Mouse (Mus musculus) heart, postnatal 0 days (tissue): Measurements from ENCODE around the gene Lipt2. TPM values are rescaled to one million over a fixed set of nuclear protein-coding genes. Genes with fewer than 3 reads are reported as not detected.

Experiments
- ATAC-seq: fragments of 200-750 bp; cut with Nextera tagmentation; 2 replicates; pipeline ENCODE4 v1.8.0; 2017; ENCODE audit warnings: low read depth, moderate number of reproducible peaks, moderate library complexity; ENCODE audit not compliant: insufficient read depth
- DNase-seq: peaks from one replicate; pipeline ENCODE4 v3.0.0-alpha.2; 2016; ENCODE audit warnings: low spot score
- H3K27ac ChIP-seq: fragments of 300-500 bp; sonication (generic); 2 replicates; pipeline ENCODE4 v1.5.1; 2014; ENCODE audit warnings: low read depth, mild to moderate bottlenecking
- H3K27me3 ChIP-seq: fragments of 300-500 bp; sonication (generic); 2 replicates; pipeline ENCODE4 v1.6.1; 2014; ENCODE audit warnings: low read length, mixed read lengths; ENCODE audit not compliant: control insufficient read depth, insufficient read depth
- H3K36me3 ChIP-seq: fragments of 300-500 bp; sonication (generic); replicated peaks from 2 replicates; pipeline ENCODE4 v1.6.1; 2014; ENCODE audit warnings: low read length, mixed read lengths; ENCODE audit not compliant: control insufficient read depth, insufficient read depth
- H3K4me1 ChIP-seq: fragments of 300-500 bp; sonication (generic); 2 replicates; pipeline ENCODE4 v1.6.1; 2014; ENCODE audit warnings: antibody characterized with exemption; ENCODE audit not compliant: control insufficient read depth, insufficient read depth
- H3K4me2 ChIP-seq: fragments of 300-500 bp; sonication (generic); 2 replicates; pipeline ENCODE4 v1.6.1; 2014; ENCODE audit warnings: low read depth, mild to moderate bottlenecking, low read length, moderate library complexity
- H3K4me3 ChIP-seq: fragments of 300-500 bp; sonication (generic); 2 replicates; pipeline ENCODE4 v1.5.1; 2014; ENCODE audit warnings: low read depth, low read length
- H3K9ac ChIP-seq: fragments of 300-500 bp; sonication (generic); replicated peaks from 2 replicates; pipeline ENCODE4 v1.6.1; 2014; ENCODE audit warnings: low read depth, low read length, mixed read lengths
- H3K9me3 ChIP-seq: fragments of 300-500 bp; sonication (generic); replicated peaks from 2 replicates; pipeline ENCODE4 v1.6.1; 2016; ENCODE audit warnings: low read length; ENCODE audit not compliant: control insufficient read depth
- CTCF ChIP-seq: IDR thresholded peaks from 2 replicates; pipeline ENCODE4 v1.5.1; 2016; ENCODE audit warnings: antibody characterized with exemption, control low read depth, low read depth
- EP300 ChIP-seq: IDR thresholded peaks from 2 replicates; pipeline ENCODE4 v1.6.1; 2016; ENCODE audit warnings: antibody characterized with exemption, low read depth
- WGBS: fragments of 180-500 bp; shearing (Covaris S2); extraction: QIAGEN DNeasy Blood & Tissue Kit; methylation state at CpG from one replicate; pipeline ENCODE4 v1.1.7; 2014; 5-methylcytosine and 5-hydroxymethylcytosine counted together
- polyA plus RNA-seq: library from polyadenylated mRNA; unstranded; fragments of >200 nt; fragmentation: Nextera tagmentation; extraction: Ambion mirVana; gene quantifications from 2 replicates; pipeline ENCODE4 v1.2.1, GENCODE M21; 2015
- total RNA-seq: library from RNA; depleted of rRNA; stranded (reverse); fragments of >200 nt; gene quantifications from 2 replicates; pipeline ENCODE4 v1.2.3, GENCODE M21; 2014; ENCODE audit warnings: low replicate concordance

Lipt2 gene
- total and polyA plus RNA-seq, 2 experiments from 2014 or later, result 10.4 to 13.3 TPM

DNA sequence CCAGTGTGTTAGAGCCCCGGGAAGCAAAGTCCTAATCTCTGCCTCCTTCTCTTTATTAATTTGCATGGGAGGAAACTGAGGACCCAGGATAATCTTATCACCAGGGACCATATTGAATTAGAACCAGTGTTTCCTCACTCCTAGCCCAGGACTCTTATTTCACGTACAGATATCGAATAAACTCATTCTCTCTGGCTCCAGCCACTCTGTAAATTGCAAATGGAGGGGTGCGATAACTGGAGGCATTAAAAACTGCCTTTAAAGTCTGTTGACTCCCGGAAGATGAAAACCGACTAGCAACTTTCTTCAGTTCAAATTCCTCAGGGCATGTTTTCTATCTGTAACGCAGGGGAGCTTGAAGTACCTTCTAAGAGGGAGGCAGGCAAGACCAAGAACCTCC, 20.3 kb downstream of the Lipt2 start:
- Histone ChIP-seq H3K9ac (no peak overlapping the region), H3K4me2 (peak overlapping the region; percentile 70), H3K27ac (no peak overlapping the region), H3K36me3 (no peaks in the 10 kb centered on the region), H3K9me3 (no peaks in the 10 kb centered on the region), H3K4me1 (peaks cover 10% of the 10 kb centered on the region), H3K4me3 (peak overlapping the region; percentile 50), H3K27me3 (peaks cover 35% of the 10 kb centered on the region)
- DNase-seq (no peak), ATAC-seq (no peak)
- TF ChIP-seq EP300 (no peak), CTCF (no peak)
- 50% methylated on average over 7 of the region's 7 CpGs for WGBS

DNA sequence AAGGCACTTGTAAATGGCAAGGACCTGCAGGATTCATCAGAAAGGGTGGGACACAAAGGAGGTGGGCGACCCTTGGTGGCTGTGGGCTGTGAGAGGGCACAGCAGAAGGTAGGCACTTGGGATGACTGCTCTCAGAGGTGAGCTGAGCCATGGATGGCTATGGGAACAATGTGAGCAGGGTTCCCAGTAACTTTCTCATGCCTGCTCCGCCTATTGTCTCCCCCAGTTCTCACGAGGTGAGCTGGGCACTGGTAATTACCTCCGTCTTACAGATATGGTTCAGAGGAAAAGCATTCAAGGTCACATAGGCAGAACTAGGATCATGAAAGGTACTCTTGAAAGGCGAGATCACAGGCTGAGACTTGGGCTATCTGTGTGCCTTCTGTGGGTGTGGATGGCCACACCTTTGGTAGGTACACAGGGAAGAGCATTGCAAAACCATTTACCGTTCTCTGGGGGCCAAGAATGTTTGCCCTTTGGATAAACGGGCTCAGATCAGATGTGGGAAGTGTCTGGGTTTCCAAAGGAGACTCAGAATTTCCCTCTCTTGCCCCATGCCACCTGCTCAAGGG, 20.8 kb downstream of the Lipt2 start:
- TF ChIP-seq CTCF, result no peak
- TF ChIP-seq EP300, result no peak

DNA sequence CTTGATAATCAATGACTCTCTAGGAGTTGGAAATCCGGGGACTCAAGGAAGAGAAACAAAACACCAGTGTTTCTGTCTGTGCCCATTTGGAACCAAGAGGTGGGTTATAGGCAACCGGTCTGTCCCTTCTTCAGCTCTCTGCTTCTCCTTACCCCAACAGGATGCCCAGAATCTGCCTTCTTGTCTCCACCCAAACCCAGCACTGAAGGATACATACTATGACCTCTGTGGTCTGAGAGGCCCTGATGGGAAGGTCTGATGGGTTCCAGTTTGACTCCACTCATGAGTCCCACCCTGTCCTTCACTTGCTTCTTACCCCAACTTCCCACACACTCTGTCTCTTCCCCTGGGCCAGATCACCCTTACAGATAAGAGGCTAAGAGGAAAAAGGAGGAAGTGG, 22.1 kb downstream of the Lipt2 start:
- Histone ChIP-seq H3K27me3 (peaks cover 30% of the 10 kb centered on the region), H3K9ac (no peak overlapping the region), H3K36me3 (no peaks in the 10 kb centered on the region), H3K9me3 (no peaks in the 10 kb centered on the region), H3K4me1 (peaks cover 10% of the 10 kb centered on the region), H3K27ac (no peak overlapping the region), H3K4me2 (no peak overlapping the region), H3K4me3 (no peak overlapping the region)
- DNase-seq (no peak), ATAC-seq (no peak)
- TF ChIP-seq EP300 (no peak), CTCF (no peak)
- 74% methylated on average over 2 of the region's 2 CpGs for WGBS

More for the DNA sequence above, 20.8 kb downstream of the Lipt2 start:
- no peaks in the 10 kb centered on the region for H3K36me3 ChIP-seq
- WGBS, result 61% methylated on average over 7 of the region's 7 CpGs
- no peaks in the 10 kb centered on the region for H3K9me3 ChIP-seq
- peaks cover 10% of the 10 kb centered on the region for H3K4me1 ChIP-seq
- ATAC-seq (no peak), DNase-seq (no peak)
- H3K9ac ChIP-seq, result no peak overlapping the region
- H3K4me2 ChIP-seq, result peak overlapping the region; percentile 70; the same call in 1 of the 2 replicates
- H3K4me3 ChIP-seq, result no peak overlapping the region
- H3K27me3 ChIP-seq, result peaks cover 35% of the 10 kb centered on the region
- H3K27ac ChIP-seq, result no peak overlapping the region

DNA sequence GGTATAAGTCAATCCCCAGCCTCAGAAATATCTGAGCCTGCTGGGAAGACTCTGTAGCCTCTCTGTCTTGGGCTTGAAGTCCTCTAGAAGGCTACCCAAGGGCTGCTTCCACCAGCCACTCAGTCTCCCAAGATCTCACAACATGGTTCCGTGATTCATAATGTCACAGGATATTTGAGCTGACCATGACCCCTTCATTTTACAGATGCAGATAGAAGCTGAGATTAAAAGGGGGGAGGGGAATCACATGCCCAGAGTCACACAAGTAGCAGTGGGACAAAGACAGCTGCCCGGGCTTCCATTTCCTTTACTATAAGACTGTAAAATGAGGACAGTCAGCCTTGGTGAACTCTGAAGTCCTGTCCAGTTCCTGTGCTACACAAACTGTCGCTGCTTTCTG, 22.5 kb downstream of the Lipt2 start:
- ATAC-seq, result no peak
- 68% methylated on average over 3 of the region's 3 CpGs for WGBS

DNA sequence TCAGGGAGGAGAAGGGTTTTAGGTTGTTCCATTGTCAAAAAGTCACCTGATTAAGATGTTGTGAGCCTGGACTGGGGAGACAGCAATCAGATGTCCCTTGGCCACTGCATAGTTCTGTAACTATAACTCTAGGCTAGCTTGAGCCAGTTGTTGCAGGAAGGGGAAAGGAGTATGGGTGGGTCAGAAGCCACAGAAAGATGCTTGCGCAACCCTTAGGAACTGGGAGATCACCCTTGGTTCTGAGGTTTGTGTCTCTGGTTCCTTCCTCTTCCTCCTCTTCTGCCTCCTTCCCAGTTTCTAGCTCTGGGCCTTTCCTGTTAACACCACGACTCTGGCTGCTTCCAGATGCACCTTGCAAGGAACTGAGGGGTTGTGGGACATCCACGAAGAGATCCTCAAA, 23.3 kb downstream of the Lipt2 start:
- H3K27me3 ChIP-seq, result peaks cover 30% of the 10 kb centered on the region
- H3K4me2 ChIP-seq, result no peak overlapping the region
- peaks cover 10% of the 10 kb centered on the region for H3K4me1 ChIP-seq
- DNase-seq, result no peak
- ATAC-seq, result no peak
- no peak overlapping the region for H3K27ac ChIP-seq
- H3K36me3 ChIP-seq, result no peaks in the 10 kb centered on the region
- H3K9me3 ChIP-seq, result no peaks in the 10 kb centered on the region
- TF ChIP-seq EP300, result no peak
- no peak for TF ChIP-seq CTCF
- no peak overlapping the region for H3K4me3 ChIP-seq
- WGBS, result 52% methylated on average over 3 of the region's 3 CpGs
- no peak overlapping the region for H3K9ac ChIP-seq

More for the DNA sequence above, 22.5 kb downstream of the Lipt2 start:
- Histone ChIP-seq H3K9me3 (no peaks in the 10 kb centered on the region), H3K27me3 (peaks cover 30% of the 10 kb centered on the region), H3K4me2 (no peak overlapping the region), H3K4me1 (peaks cover 10% of the 10 kb centered on the region), H3K9ac (no peak overlapping the region), H3K36me3 (no peaks in the 10 kb centered on the region), H3K27ac (no peak overlapping the region), H3K4me3 (no peak overlapping the region)
- no peak for DNase-seq
- TF ChIP-seq CTCF, result no peak
- no peak for TF ChIP-seq EP300

DNA sequence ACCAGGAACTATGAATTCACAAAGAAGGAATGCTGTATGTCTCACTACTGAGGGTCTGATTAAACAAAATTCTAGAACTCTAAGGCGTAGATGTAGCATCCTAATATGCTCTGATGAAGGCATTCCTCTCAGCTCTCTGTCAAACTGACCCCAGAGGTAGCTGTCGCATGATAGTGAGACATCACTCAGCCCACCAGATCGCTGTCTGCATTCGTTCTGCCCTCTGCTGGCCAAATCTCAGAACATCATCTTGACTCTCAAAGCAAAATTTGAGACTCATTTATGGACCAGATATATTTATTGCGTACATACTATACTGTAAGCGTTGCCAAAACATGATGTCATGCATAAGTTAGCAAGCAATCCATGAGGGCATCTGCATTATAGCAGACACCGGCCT, 28.5 kb downstream of the Lipt2 start:
- 16% methylated on average over 7 of the region's 7 CpGs for WGBS
- no peak overlapping the region for H3K27ac ChIP-seq
- no peaks in the 10 kb centered on the region for H3K36me3 ChIP-seq
- 0 out of 2 replicates have a peak, but pooled peaks cover 3% of the 10 kb centered on the region for H3K27me3 ChIP-seq
- ATAC-seq, result no peak
- no peak overlapping the region for H3K9ac ChIP-seq
- peak; percentile 30 for DNase-seq
- TF ChIP-seq CTCF, result peak; percentile 81
- no peak for TF ChIP-seq EP300
- no peak overlapping the region for H3K4me3 ChIP-seq
- no peak overlapping the region for H3K4me2 ChIP-seq
- no peaks in the 10 kb centered on the region for H3K4me1 ChIP-seq
- H3K9me3 ChIP-seq, result no peaks in the 10 kb centered on the region
